Mouse (Mus musculus) myocyte (in vitro differentiated cells): ENCODE measurements at regions not wholly inside any gene's neighbourhood (a gene's known extent, or its start where the extent isn't known, plus 50 kb on each side); places are given as distances from the start of the nearest gene placed in this dataset.

Experiments
- MAX ChIP-seq: IDR thresholded peaks from one replicate; pipeline ENCODE4 v1.6.1; 2011; ENCODE audit warnings: low read depth, mild to moderate bottlenecking, control low read depth
- POLR2A ChIP-seq: IDR thresholded peaks from one replicate; pipeline ENCODE4 v1.6.1; 2011; ENCODE audit warnings: low read depth, mild to moderate bottlenecking, control low read depth, moderate library complexity; ENCODE audit not compliant: insufficient read length

DNA sequence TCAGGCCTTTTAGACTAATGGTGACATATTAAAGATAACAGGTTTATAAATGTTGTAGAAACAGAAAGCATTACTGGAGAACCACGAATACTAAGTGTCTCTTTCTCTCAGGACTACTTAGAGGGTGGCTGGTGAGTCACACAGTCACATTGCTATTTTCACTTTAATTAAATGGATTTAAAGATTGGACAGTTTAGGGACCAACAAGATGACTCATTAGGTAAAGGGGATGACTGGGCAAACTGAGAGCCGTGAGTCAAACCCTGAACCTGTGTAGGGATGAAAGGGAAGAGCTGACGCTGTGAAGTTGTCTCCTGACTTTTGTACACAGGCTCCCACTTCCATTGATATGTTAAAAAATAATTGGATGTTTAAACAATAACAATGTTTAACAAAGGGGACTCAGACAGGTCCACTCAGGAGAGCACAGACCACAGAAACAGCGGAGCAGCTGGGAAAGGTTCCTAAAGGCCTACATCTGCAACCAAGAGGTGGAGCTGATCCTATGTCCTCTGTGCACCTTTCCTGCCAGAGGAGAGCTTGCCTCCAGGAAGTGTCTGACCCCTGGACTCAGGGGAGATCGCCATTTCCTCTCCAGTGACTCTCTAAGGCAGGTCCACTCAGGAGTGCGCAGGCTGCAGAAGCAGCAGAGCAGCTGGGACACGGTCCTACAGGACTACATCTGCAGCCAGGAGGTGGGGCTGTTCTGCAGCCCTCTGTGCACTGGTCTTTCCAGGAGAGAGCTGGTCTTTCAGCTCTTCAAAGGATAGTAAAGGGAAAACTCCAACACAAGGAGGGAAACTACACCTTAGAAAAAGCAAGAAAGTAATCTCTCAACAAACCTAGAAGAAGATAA is 146.0 kb upstream of the Tmc3 start:
- no peak for TF ChIP-seq POLR2A
- no peak for TF ChIP-seq MAX
